Mouse (Mus musculus) ES-Bruce4 (cell line): ENCODE measurements around the gene Pik3cd.

Source experiments
- CTCF ChIP-seq: IDR thresholded peaks from one replicate; pipeline ENCODE4 v1.8.1; 2011; ENCODE audit warnings: low read depth, low read length
- EP300 ChIP-seq: IDR thresholded peaks from 2 replicates; pipeline ENCODE4 v1.6.1; 2011; ENCODE audit warnings: low read depth, low read length; ENCODE audit not compliant: insufficient read depth
- POLR2A ChIP-seq: IDR thresholded peaks from one replicate; pipeline ENCODE4 v1.8.1; 2011; ENCODE audit warnings: low read length; ENCODE audit not compliant: insufficient read depth

- TF ChIP-seq CTCF (no peak), EP300 (no peak), POLR2A (no peak)
Measured at GRCm38 (mm10) chr4:149674814-149675377, 27.5 kb downstream of the Pik3cd start.
